Mouse (Mus musculus): ENCODE data around the gene Nr4a1.

Nr4a1 gene

DNA sequence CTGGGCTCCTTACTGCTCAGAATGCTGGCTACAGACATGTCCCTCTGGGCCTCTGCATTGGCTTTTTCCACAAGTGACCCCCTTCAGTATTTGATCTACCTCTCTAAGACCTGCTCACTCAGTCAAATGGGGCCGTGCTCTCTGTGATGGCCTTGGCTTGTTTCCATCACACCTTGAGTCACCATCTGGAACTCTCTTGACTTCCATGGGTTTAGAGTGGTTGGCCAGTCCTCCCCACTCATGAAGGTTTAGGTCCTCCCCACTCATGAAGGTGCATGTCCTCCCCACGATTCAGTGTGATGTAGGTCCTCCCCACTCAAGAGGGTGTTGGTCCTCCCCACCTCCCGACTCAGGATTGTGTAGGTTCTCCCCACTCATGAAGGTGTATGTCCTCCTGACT, 20.9 kb upstream of the Nr4a1 start:
- DNase-seq (ENCODE audit: low spot score in 2 of 2): no peak

DNA sequence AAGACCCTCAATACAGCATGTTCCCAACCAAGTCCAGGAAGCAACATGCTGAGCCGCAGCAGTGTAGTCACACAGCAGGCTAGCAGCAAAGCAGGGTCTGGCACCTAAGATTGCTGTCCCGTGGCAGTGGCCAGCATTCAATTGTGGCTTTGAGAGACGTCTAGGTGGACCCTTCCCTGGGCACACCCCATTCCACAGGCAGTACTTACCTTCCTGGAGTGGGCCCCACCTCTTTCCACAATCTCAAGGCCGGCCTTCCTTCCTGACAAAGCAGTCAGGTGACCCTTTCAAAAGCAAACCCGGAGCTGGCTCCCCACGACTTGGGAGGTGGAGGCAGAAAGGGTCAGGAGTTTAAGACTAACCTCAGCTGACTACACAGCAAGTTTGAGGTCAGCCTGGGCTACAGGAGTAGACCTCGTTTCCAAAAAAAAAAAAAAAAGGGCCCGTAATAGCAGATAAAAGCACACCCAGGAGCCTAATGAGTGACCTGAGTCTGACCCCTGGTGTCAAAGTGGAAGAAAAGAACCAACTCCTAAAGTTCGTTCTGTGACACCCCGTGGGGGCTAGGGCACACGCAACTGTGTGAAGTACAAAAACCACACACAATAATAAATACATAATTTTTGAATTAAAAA, 20.3 kb upstream of the Nr4a1 start:
- no peak for DNase-seq (ENCODE audit: low spot score in 2 of 2)

DNA sequence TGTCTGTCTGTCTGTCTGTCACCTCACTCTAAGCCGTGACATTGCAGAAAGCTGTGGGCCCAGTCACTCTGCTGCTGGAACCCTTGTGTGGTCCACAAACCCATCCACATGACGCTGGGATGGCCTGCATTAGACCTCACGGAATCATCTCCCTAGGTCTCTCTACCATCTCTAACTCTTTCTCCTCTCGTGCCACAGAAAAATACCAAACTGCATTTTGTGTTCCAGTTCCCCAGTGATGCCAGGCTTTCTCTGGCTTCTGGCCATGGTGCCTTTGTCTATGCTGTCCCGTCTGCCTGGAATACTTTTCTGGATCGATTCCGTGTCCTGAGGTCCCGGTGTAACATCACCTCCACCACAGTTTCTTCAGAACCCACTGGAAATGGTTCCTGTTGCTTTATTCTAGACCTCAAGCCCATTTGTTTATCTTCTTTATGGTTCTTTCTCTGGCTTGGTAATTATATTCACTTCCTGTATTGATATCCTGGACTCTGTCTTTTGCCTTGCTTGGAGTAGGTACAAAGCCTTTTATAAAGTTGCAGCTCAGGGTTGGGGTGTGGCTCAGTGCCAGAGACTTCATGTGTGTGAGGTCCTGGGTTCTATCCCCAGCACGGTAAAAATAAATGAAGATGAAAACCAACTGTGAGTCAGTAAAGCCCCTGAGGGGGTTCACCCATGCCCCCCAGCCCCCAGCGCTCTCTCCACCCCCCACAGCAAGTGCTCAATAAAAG, 19.3 kb upstream of the Nr4a1 start:
- no peak for DNase-seq (ENCODE audit: low spot score in 2 of 2)

DNA sequence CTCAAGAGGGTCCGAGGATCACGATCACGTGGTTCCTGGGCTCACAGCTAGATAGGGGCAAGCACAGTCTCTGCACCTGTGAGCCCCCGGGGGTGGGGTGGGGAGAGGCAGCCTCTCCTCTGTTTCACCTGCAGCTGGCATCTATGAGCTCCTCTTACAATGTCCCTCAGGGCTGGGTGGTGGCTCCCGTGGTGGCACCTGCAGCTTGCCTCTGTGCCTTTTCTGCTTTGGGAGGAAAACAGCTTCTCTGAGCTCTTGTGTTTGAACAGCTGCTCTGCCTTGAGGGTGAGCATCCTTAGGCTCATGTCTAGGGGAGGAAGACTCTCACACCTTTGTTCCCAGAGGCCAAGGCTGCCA, 18.7 kb upstream of the Nr4a1 start:
- peak; percentile 85 to 90 for DNase-seq (ENCODE audit: low spot score in 2 of 2)

DNA sequence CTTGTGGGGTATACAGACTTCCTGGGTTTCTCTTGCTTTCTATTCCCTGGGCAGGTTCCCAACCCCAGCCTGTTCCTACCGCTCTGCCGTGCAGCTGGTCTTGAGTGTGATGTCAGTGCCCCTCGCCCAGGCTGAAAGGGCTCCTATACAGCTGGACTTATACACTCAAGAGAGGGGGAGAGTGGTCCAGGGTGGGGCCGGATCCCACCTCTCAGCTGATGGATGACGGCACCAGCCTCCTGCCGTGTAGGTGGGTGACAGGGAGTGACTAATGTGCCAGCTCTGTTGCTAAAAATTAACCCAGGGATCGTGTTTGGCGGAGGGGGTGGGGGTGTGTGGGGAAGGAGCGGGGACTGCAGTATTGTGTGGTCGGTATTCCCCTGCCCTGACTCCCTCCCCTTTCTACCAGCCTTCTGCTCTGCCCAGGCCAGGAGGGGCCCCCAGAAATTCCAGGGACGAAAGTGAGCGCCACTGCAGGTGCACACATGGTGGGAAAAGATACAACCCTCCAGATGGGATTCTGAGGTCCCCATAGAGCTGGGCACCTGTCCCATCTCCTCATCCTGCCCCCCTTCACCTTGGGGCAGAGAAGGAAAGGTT, 18.2 kb upstream of the Nr4a1 start:
- DNase-seq (ENCODE audit: low spot score in 2 of 2): no peak

DNA sequence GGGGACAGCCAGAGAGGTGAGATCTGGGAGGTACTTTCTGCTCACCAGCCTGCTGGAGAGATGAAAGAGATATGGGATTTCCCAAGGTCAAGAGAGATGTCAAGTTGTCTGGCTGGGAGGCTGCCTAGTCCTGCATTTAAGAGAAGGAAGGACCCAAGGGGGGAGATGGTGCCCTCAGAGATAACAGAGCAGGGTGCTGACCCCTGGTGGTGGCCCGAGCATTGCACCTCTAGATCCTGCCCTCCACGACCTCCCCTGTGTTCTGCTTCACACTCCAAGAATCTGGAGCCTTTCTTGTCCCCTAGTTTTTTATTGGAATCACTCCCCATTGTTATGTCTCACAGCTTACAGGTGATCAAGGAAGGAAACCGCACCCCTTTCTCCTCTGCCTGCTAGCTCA, 17.2 kb upstream of the Nr4a1 start:
- DNase-seq (ENCODE audit: low spot score in 2 of 2): peak in 1 of 2 experiments; percentile 80

DNA sequence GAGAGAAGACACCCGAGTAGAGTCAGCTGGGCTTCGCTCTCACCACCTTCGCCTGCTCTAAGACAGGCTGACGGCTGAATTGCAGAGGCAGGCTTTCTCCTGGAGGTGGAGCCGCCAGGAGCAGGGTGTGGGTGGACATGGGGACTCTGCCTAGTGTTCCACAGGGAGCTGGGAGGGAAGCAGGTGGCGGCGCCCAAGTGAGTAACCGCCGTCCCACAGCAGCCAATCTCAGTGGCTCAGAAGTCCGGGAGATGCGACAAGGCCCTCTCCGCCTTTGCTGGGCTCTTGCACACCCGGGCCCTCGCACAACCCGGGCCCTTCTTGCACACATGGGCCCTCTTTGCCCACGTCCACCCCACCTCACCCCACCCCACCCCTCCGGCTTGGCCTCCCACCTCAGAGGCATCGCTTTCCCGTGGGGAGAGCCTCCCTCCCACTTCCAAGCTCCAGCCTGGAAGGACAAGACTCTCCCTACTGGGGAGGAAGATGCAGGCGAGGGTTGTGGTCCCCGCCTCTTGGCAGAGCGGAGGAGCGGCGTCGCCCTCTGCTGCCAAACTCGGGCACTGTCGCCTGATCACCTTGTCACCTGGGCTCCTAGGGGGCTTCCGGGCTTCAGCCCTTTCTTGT, 15.1 kb upstream of the Nr4a1 start:
- DNase-seq (ENCODE audit: low spot score in 2 of 2): peak; percentile 72 to 85

DNA sequence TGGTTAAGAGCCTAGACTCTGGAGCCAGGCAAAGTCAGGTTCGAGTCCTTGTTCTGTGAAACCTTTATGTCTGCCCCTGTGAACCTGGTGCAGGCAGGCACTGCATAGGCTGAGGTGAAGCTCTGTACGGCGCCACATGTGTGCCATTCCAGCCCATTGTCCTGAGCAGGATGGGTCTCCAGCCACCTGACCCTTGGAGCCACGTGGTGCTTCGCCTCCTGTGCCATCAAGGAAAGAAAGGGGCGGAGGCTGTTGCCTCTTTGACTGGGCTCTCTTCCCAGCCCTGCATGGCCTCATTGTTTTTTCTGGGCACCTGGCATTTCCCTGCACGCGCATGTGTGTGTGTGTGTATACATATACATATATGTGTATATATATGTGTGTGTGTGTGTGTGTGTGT, 14.2 kb upstream of the Nr4a1 start:
- no peak for DNase-seq (ENCODE audit: low spot score in 2 of 2)

DNA sequence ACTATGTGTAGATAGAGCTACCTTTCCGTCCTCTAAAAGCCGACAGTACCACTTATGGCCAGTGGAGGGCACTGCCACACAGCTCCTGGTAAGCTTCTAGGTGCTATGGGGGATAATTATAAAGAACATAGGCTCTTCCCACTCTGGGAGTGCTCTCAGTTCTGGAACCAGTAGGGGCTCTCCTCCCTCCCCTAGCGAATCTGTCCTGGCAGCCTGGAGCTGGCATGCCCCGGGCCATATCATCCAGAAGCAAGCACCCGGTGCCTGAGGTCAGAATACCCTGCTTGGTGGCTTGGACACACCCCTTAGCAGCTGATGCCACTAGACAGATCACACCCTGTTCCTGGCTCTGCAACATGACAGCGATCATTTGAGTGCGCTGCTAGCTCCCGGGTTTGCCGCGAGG, 13.3 kb upstream of the Nr4a1 start:
- DNase-seq (ENCODE audit: low spot score in 2 of 2): peak; percentile 80 to 83

DNA sequence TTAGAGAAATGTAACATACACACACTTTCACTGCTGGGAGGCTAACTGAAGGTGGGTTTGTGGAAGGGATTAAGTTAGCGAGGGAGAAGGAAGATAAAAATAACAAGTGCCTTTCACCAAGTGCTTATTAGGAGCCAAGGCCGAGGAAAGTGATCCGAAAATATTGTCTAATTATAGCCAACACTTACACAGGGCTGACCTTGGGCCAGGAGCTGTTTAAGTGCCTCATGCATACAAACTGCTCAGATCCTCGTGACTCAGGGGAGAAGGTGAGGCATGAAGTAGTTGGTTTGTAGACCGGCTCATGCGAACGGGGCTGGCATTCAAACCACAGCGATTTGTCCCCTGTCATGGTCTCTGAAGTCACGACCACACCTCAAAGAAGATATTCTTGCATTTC, 12.8 kb upstream of the Nr4a1 start:
- DNase-seq (ENCODE audit: low spot score in 2 of 2): no peak

DNA sequence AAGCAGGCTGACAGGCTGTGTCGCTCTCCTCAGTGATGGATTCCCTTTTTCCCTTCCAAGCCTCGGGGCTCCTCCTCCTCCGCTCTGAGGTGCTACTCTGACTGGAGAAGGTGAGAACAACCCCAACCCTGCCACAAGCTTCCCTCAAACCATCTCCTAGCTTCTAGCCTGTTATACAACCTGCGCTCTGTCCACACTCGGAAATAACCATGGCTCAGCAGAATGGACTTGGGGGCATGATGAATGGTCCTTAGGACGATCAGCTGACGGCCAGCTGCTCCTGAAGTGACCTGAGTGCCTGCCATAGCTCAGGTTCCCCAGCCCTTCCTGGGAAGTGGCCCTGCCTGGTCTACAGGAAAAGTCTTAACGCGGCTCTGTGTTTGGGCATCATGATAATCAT, 12.2 kb upstream of the Nr4a1 start:
- DNase-seq (ENCODE audit: low spot score in 2 of 2): no peak

DNA sequence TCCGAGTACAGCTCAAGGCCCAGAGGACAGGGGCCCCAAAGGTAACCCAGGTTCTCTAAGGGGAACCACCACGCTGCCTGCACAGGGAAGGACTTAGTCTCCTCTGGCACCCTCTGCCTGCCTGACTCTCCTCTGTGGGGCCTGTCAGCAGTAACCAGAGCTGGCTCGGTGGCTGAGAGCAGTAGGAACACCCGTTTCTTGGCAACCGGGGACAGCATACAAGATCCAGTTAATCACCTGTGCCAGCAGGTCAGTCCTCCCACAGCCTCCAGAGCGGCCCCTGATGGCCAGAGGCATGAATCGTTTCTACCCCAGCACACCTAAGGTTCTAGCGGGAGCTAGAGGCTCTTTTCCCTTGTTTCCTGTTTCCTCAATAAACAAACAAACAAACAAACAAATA, 11.4 kb upstream of the Nr4a1 start:
- DNase-seq (ENCODE audit: low spot score in 2 of 2): no peak

DNA sequence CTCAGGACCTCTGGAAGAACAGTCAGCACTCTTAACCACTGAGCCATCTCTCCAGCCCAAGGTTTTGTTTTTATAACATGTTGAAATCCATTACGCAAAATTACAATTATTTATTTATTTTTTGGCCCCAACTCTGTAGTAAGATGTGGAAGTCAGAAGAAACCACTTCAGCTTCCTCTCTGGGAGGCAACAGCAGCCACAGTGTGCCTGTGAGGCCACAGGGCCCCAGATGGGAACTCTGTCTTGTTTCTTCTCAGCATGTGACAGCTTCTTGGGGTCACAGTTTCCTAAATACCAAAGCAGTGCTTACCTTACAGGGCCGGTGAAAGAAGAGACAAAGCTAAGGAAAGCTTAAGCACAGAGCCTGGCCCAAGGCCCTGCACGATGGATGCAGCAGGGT, 10.1 kb upstream of the Nr4a1 start:
- no peak for DNase-seq (ENCODE audit: low spot score in 2 of 2)

DNA sequence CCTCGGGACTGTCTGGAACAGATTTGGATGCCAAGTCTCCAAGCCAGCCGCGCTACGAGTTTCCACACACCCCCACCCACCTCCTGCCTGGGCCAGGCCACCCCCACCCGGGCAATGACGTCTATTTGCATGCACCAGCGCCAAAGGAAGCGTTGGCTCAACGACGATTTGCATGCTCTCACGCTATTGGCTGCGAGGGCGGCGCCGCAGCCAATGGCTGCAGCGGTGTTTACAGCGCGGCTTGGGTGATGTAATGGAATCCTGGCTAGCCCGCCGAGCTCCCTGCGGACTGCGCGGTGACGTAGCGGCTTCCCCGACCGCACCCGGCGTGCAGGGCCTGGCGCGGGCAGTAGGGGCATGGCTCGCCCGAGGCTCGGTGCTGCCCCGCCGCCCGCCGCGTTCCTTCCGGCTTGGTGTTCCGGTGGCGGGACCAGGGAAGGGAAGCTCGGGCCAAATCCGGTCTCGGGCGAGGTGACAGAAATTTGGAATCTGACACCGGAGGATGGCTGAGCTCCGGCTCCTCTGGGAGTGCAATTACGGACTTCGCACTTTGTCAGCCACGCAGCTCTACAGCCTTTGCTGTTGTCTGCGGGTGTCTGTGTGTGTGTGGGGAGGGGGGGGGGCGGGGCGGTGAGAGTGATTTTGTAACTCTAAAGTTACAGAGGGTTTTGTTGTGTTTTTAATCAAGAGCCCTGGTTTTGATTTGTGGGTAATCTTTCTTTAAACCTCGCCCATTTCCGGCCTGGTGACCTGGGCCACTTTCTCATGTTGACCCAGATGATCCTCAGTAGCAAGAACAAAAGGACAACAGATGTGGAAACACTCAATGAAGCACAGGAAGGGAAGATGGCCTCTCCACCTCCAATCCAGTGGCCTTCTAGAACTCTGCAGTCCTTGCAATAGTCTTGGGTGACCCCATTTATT, 7.6 kb upstream of the Nr4a1 start:
- peak; percentile 94 to 96 for DNase-seq (ENCODE audit: low spot score in 2 of 2)

DNA sequence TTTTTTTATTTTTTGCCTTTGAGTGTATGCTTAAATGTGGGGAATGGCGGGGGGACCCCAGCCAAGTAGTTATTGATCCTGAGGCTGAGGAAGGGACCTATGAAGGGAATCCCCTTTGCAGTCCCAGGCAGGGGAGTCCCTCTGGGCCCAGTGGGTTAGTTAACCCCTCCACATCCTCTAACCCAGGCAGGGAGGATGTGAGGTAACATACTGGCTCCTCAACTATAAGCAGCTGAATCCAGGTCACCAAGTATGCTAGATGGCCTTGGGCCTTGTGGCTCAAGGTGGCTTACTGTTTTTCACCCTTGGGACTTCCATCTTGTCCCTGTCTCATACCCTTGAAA, 6.9 kb upstream of the Nr4a1 start:
- DNase-seq (ENCODE audit: low spot score in 2 of 2): no peak

DNA sequence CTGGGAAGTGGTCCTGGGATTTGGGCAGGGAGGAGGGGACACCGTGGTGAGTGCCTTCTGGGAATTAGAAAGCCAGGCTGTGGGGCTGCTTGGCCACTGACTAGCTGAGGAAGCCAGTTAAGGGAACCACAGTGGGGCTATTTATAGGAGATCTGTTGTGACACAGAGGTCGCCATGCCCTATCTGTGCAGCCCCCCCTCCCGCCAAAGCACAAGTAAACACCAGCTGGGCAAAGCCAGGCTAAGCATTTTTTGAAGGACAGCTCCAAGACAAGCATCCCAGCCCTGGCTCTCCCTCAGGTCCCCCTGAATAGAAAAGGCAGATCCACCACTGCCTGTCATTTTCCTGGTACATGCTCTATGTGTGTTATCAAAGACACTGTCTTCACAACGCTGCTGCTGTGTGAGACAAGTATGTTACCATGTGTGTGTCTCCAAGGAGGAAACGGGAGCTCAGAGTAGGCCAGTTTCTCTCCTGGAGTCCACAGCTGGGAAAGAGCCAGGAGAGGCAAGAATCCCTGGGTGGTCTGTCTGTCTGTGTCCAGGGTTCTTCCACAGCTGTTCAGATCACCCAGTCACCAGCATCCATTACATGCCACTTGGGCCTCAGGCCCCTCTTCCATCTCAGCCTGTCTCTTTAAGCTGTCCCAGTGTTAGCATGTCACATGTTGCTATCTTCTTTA, 5.9 kb upstream of the Nr4a1 start:
- no peak for DNase-seq (ENCODE audit: low spot score in 2 of 2)

DNA sequence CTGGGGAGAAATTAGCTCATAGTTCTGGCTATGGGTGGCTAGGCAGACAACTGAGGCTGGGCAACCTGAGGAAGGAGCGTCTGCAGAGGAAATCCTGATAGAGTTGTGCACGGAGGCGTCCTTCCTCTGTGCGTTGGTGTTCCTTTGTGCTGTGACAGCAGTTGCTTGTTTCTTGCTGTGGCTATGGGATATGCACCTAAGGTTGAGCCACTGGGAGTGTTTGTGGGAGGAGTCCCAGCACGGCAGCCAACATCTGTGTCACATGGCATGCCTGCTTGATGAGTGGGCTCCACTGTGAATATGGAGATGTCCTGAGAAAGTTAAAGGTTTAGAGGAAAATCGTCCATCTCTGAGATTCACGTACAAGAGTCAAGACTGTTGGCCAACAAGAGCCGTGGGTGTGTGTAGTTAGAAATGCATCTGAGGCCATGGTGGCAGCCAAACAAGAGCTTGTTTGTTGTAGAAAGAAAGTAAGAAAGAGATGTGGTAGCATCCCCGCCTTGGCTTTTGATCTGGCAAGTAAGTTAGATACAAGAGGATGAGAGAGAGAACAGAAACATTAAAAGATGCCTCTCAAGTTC, 3.8 kb upstream of the Nr4a1 start:
- no peak for DNase-seq (ENCODE audit: low spot score in 2 of 2)

DNA sequence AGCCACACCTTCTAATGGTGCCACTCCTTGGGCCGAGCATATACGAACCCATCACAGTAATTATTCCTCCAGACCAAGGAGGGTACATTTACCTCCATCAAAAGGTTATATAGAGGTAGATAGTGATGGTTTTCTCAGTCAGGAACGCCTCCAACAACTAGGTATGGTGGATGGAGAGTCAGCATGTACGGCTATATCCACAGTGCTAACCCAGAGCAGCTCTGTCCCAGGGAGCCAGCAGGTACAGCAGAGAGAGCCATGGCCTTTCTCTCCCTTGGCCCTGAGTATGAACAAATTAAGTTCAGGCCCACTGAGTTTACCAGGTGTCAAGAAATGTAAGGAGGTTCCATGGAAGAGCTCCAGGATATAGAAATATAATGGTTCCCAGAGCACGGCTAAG, 2.1 kb upstream of the Nr4a1 start:
- DNase-seq (ENCODE audit: low spot score in 2 of 2): no peak

DNA sequence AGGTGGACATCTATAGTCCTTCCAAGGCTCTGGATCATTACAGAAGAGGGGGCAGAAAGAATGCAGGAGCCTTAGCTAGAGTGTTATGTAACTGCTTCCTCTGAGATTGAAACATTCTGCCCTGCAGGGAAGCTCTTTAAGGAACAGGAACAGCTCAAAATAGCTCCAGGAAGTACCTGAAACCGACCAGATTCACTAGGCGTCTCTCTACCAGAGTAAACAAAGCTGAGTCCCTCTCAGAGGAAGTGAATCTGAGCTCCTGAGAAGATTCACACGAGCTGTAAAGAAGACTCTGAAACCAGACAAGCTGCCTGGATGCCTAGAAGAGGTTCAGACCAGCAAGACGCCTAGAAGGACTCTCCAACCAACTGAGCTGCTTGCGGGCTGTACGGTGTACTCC, 1.5 kb upstream of the Nr4a1 start:
- DNase-seq (ENCODE audit: low spot score in 2 of 2): no peak

DNA sequence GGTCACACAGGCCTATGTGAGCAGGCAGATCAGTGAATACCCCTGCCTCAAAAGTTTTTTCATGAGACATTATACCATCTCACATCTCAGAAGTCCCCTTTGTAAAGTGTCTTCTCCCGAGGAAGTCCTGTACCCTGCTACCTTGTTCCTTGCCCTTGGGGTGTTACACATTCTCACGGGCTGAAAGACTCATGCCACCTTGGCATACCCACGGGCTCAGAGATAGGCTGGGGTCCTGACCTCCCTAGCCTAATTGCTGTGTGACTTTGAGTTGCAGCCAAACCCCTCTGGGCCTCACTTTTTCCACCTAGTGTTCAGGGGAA, 545 bp upstream of the Nr4a1 start:
- DNase-seq (ENCODE audit: low spot score in 2 of 2): no peak

DNA sequence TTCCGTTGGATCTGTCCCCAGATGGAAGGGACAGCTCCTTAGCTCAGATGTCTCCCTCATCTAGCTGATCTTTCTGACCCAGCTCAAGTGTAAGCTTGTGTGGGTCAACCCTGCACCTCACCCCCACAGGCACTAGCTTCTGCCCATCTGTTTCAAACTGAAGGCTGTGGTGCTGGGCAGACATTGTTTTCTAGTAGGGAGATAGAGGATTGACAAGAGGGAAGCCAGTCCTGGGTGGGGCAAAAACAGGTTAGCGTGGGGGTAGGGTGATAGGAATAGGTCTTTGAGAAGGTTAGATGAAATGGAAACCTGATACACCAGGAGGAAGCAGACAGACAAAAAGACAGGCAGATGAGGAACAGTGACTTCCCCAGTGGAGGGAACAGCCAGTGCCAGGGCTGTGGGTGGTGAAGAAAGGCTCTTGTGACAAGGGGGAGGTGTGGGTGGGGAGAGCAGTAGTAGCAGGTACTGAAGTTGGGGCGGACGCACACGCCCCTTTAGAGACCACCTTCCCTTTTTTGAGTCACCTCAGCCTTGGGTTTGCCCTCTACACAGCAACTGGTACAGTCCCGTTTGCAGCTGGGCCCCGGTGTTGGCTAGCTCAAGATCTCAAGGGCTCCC, 1.9 kb downstream of the Nr4a1 start:
- DNase-seq (ENCODE audit: low spot score in 2 of 2): no peak

Data from thymus, postnatal 10 days (tissue).